Mouse (Mus musculus) spleen, postnatal 36 days (tissue): ENCODE results near the gene Guca2a.
A peak's percentile ranks its signal among the peaks of the same experiment; 100 is the strongest.
"Not testable (repeated sequence)": the region's sequence is repeated elsewhere in the genome, so short reads cannot be mapped to it uniquely, and the experiment has no call there.

Experiments
- DNase-seq, 2 experiments: peaks; one replicate each; pipeline ENCODE4 v3.0.0; 2022; ENCODE audit warnings: low spot score in 2 of 2, mixed read lengths in 1 of 2

Guca2a gene

DNA sequence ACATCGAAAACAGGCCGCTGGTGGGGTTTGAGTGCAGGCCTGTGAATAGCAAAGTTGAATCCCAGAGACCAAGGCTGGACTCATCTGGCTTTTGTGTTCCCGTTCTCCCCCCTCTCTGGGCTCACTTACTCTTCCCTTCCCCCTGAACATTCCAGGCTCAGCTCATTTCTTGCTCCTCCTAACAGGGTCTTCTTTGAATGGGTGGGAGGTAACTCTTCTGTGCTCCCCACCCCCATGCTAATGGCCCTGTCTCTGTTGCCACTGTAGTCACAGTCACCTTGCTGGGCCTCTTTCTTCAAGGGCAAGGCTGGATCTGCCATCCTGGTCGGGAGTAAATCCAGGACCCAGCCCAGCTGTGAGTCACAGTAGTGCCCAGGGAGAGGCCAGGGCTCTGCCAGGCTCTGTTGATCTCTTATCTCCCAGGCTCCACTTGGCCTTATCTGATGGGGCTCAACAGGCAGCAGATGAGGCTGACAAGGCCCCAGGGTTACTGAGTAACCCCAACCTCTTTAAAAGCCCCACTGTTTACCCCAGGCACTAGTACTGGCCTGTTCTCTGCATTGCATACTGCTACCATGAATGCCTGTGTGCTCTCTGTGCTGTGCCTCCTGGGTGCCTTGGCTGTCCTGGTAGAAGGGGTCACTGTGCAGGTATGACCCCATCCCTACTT, at the start of gene Guca2a:
Guca2a (plus strand) TSS at position 529 of the 670 bp plus-strand sequence.
- DNase-seq, result no peak

DNA sequence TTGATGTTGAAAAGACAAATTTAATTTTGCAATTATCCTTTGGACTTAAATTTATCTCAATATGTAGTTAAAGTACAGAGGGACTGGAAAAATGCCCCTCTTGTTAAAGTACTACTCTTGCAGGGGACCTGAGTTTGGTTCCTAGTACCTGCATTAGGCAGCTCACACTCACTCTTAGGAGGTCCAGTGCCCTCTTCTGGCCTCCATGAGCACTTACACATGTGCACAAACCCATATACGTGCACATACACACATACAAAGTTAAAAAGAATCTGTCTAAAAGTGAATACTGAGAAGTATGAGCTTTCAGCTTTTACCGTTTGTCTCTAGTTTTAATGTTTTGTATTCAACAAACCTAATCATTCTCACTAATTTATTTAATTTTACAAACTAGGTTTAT, 49.5 kb upstream of the Guca2a start:
- DNase-seq, result no peak

DNA sequence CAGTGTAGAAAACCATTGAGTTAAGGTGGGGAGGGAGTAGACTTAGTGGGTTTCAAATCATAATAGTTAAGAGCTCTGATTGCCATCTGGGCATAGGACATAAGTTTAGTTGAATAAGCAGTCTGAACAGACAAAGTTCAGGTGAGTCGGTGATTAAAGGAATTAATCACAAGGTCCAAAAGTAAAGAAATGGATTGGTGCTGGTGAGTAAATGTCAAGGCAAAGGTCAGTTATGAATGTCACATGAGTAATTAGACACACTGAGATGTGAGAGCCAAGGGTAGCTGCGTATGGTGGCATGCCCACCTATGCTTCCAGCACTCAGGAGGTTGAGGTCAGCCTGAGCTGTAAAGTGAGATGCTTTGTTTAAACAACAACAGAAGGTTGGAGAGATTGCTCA, 48.1 kb upstream of the Guca2a start:
- no peak for DNase-seq

DNA sequence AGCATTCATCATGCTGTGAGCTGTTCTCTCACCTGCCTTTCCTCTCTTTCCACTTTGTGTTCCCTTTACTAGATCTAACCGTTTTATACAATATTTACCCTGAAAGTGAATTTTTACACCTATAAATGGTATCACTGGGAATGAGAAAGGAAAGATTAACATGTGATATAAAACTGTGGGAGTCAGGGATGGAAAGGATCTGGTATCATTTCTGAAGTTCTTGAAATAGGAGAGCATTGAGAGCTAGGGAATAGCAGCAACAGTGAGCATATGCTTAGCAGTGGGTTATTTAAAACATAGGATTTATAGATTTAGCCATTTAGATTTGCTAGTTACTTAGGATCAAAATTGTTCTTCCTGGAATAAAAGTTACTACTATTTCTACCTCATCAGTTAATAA, 47.5 kb upstream of the Guca2a start:
- DNase-seq, result no peak

DNA sequence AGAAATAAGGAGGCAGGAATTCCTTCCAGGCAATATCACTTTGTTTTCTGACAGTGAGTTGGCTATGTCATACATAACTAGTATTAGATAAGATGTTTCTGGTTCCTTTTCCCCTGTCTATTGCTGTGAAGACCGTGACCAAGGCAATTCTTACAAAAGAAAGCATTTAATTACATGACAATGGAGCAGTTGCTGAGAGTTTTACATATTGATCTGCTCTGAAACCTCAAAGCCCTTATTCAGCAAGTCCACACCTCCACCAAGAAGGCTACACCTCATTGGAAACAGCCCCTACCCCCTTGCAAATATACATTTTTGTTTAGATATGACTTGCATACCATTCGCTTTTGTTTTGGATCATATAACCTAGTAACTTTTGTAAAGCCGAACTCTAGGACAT, 45.0 kb upstream of the Guca2a start:
- DNase-seq, result no peak

DNA sequence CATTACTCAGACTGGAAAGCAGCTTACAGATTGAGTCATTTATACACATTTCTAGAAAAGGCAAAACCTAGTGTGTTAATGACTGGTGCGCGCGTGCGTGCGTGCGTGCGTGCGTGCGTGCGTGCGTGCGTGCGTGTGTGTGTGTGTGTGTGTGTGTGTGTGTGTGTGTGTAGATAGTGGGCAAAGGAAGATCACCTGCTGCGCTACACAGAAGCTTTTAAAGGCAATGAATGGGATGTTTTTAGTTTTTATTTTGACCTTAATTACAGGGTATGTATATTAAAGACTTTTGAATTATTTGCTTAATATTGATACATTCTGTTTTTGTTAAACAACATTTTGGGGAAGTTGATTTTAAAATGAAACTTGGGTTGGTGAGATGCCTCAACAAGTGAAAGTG, 43.2 kb upstream of the Guca2a start:
- DNase-seq, result no peak

DNA sequence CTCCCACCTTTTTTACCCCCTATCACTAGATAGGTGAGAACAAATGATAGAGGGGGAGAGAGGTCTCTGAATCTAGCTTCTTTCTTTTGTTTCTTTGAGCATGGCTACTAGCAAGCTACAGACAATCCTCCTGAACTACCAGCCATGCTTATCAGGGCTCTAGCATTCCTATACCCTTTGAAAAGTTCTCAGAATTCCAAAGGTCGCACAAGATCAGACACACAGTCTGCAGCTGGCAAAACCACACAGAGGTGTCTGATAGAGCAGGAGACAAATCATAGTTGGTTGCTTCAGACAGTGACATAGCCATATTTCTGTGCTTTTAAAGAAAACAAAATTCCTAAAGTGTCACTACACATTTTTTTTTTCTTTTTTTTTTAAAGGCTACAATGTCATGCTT, 37.9 kb upstream of the Guca2a start:
- DNase-seq, result no peak

DNA sequence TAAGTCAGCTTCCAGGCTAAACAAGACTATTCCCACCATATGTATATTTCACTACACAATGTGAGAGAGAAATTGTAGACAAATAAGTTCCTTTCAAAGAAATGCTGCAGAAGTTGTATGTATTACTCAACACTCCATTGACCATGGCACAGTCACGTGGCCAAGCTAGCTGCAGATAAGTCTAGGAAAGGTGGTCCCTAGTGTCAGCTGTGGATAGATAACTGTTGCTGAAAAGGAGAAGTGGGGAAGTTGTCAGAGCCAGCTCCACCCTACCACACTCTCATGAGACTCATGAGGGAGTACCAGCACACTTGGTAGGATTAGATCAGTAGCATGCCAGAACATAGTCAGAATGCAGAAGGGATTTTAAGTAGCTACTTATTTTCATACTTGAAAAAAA, 28.0 kb upstream of the Guca2a start:
- DNase-seq, result peak; percentile 56 to 57

DNA sequence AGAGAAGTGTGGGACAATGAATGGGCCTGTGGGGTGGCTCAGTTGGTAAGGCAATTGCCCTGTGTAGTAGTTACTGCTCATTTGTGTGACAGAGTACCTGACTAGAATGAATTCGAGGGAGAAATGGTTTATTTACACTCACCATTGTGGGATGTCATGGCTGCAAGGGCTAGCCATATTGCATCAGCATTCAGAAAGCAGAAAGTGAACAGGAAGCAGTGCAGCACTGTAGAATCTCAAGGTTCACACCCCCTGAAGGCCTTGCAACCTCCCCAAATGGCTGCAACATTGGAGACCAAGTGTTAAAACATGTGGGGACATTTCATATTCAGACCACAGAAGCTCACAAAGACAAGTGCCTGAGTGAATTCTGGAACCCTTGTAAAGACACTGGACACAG, 23.4 kb upstream of the Guca2a start:
- no peak for DNase-seq

DNA sequence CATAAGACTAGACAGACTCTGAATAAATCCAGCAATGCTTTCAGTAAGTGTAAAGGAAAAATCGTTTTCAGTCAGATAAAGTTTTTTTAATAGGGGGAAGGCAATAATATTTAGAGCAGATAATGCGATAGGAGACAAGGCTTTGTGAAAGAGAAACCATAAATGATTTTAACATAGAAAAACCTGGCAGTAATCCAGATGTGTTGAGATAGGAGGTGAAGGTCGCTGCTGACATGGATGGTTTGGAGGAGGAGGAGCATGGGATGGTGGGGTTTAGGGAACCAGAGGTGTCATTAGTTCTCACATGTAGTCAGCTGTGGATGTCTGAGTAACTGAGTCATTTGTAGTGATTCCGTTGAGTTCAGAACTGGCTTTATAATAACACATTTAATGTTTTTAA, 22.8 kb upstream of the Guca2a start:
- DNase-seq, result no peak

DNA sequence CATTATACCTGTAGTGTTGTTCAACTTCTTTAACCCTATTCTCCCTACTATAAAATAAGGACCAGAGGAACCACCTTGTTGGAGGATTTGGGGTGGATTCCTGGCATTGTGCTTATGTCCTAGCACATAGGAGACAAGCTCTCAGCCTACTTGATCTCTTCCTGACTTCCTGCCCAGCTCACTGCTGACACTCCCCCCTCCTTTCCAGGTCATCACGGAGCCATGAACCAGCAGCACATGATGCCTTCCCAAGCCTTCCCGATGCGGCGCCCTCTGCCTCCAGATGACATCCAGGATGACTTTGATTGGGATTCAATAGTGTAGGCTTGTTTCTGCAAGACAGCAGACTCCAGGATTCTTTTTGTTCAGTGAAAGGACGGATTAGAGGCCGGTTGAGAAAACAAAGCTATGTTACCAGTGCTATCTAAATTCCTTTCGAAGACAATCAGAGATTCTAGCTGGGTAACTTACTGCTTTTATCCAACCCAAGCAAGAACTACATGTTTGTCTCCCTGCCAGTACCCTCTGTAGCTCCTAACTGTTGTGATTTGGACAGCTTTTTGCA, 11.3 kb upstream of the Guca2a start:
- no peak for DNase-seq

DNA sequence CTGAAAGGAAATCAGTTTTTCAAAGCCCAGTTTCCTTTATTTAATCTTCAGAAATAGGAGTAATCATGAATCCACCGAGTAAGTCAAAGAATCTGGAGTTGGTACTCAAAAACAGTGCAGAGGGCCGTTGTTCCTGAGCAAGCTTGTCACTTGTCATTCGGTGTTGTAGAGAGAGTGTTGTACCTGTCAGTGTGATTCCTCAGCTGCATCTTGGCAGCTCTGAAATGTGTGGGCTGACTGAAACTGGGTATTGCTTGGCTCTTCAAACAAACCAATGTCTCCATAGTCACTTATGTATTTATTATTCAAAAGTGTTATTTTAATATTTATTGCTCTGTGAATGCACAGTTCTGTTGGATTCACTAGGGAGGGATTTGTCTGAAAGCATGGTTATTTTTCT, 10.6 kb upstream of the Guca2a start:
- DNase-seq, result no peak

DNA sequence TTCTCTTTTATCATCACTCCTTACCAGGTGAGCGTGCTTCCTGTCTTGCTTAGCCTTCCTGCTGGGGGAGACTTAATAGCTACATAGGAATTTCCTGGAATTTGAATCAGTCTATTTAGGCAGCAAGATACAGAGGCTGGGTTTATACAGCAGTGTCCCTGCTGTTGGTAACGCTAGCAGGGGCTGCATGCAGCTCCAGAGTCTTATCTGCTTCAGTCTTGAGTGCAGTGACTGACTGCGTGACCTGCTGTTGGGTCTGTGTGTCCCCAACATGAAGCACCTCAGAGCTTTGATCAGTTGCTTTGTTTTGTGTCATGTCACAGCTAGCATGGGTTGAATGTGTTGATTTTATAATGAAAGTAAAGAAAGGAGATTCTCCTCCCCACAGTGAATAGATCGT, 10.2 kb upstream of the Guca2a start:
- DNase-seq, result no peak

DNA sequence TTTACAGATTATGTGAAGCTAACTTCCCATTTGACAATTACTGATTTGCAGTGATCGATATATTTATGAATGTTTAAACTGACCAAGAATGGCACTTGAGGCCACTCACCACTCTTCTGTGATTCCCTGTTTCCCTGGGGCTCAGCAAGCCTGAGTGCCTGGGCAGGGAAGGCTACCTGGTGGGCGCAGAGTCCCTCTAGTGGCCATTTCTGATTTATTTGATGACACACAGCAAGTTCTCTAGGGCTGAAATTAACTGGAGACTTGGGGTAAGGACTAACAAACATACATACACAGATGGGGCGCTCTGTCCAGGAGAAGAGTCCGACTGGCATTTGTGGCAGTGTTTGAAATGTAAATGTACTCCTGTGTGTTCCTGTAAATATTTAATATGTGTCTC, 9.1 kb upstream of the Guca2a start:
- not testable (repeated sequence) for DNase-seq

DNA sequence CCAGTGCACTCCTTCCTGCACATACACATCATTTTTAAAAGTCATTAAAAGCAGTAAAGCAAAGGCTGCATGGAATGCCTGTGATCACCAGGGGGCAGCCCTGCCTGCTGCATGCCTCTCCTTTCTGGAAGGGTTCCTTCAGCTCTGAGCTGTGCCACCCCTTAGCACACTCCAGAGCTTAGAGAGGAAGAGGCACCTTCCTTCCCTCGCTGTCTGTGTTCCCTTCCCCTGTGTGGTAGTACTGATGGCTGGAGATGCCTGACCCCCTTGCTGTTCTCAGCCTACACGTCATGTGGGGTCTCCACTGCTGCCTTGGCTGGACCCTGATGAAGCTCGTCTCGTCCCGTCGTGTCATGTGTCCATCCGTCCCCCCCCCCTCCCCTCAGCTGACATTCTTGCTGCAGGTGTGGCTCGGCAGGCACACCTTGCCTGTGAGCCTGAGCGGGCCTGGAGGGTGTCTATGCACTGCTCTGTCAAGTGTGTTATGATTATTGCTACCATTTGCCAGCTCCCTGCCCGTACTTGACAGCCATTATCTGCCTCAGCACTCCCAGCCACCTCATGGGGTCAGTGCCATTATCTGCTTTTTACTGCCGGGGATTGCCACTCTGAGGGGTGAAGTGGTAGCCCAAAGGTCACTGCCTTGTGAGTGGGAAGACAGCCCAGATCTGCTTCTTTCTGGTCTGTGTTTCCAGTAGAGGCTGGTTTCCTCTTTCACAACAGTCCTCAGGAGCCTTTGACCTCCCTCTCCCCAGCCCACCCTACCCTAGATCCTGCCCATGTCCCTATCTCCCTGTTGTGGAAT, 6.2 kb upstream of the Guca2a start:
- DNase-seq, result peak; percentile 32 to 36

DNA sequence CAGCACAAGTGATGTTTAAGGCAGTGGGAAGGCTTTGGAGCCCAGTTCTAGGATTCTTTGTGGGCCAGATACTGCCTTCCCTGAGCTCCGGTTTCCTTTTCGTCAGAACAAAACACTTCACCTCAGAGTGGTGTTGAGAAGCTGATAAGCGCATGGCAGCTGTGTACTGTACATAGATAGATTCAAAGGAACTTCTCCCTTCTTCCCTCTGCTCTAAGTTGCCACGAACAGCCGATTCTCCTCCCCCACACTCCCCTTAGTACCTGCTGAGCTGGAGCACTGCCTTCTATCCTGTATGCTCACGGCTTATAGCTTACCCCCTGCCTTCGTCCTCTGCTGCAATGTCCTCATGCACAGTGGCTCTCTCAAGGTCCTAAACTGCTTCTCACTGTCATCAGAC, 4.8 kb upstream of the Guca2a start:
- no peak for DNase-seq

DNA sequence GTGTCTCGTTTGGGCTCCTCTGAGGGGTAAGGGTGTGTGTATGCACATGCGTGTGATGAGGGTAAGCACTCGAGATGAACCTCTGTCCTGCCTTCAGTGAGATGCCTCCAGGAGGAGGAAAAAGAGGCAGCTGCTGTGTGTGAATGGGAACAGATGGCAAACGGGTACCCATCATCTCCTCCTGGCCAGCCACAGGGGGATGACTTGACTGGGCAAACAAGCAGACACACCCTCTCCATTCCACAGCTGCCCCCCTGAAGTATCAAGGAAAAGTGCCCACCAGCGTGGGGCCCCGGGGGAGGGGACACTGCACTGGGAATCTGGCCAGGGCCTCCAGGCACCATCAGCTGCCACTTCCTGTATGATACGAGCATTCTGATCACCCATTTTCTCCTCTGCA, 4.2 kb upstream of the Guca2a start:
- no peak for DNase-seq

DNA sequence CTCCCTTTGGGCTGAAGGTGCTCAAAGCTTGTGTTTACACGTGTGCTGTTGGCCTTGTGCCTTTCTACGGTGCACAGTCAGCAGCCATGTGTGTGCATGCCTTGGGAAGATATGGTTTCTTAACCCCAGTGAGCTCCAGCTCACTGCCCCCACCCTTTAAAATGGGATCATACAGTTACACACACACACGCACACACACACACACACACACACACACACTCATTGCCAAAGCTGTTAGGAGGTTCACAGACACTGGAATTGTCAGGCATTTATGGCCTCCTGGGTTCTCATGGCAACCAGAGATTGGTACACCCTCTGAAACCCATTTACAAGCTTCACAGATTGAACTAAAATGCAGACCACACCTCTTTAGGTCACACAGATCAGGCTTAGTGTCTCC, 3.6 kb upstream of the Guca2a start:
- no peak for DNase-seq

DNA sequence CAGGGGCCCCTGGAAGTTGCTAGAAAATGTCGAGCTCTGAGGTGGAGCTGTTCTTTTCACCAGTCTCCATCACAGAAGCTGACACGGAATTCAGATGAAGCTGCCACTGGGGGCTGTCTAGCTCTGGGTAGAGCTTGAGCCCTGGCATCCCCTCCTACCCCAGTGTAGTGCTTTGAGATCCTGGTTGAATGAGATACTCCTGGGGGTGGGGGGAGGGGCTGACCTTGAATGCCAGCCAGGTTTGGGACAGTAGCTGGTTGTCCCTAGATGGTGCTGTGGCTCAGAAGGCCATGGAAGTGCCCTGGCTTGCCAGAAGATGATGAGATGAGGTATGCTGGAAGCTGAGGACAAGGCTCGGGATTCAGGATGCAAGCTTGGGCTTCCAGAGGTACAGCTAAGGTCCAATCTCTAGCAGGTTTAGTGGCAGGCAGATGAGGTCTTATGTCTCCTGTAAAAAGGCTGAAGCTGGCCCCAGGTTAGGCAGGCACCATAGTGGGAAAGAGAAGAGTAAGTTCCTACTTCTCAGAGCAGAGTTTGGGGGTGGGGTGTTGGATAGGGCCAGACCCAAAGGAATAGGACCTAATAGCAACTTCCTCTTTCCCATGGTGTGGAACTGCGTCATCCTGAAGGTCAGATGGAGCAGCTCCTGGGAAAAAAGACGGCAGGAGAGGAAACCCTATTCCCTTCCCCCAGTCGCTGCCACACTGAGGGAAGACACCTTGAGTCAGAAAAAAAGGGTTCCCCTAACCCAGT, 2.4 kb upstream of the Guca2a start:
- DNase-seq, result no peak

DNA sequence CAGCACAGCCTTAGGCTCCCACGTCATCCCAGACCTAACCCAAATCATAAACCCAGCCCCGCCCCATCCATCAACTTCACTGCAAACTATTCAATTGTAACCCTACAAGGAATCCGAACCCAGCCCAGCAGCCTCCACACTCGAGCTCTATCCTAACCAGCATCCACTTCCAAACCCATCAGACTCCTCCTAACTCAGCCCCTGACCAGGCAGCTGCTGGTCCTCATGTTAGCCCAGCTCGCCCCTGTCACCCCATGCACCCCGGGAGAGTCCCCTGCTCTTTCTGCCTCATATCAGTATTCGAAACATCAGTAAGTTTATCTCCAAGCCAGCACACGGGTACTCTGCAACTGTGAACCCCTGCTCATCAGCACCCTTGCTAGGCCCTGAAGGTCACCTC, 1.8 kb upstream of the Guca2a start:
- DNase-seq, result no peak

DNA sequence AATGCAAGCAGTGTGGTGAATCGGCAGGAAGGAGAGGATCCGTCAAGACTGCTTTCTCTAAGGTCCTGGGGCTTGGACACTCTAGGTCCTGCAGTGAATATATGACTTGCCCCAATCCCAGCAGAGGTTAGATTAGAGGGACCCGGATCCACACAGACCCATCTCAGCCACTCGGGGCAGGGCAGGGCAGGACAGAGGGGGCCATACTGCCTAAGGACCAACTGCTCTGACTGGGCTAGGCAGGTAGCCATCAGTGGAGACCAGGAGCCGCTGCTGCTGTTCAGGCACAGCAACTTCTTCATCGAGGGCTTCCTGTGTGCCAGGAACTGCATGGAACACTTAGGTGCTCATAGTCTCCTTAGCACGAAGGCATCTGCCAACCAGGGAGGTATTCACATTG, 773 bp upstream of the Guca2a start:
- no peak for DNase-seq

DNA sequence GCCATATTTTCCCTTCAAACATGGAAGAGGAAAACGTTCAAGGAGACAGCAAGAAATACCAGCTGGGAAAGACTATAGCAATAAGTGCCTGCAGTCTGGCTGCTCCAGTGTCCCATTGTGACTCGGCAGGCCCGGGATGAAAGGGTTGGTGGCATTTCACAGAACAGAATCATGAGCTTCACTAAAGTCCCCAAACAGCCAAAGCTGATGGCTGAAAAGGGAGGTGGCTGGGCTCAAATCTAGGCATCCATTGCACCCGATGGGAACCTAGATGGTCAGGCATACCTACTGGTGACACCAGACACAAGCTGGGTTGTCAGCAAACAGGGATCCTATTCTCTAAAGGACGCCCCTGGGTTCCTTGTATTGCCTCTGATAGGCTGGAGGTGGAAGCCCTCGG, 442 bp downstream of the Guca2a start:
- DNase-seq, result no peak

DNA sequence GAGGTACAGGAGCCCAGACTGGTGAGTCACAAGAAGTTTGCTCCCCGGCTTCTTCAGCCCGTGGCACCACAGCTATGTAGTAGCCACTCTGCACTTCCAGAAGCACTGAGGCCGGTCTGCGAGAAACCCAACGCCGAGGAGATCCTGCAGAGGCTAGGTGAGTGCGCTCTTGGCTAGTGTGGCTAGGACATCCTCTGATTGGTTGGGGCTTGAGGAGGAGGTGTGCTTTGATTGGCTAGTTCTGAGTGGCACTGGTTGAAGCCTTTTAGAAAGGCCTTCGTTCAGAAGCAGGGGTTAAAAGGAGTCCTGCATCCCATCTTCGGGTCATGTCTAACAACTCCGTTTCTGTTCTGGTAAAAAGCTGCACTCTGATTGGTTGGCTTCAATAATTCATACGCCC, 1.2 kb downstream of the Guca2a start:
- DNase-seq, result no peak
